Comparison of ENCODE assay signal across 13 mouse cellular contexts in genomic region chr19:46926951-46927350, GRCm38 (mm10).
A peak's percentile ranks its signal among the peaks of the same experiment; 100 is the strongest.
DNase-seq lines count a peak whose midpoint lies in the region; ATAC-seq and TF ChIP-seq lines count a peak whose summit lies in the region.
"Had no signal": no experiment of that assay in that cellular context is flagged by ENCODE, and none has a peak within 500 bp of the region (broad histone marks: within the 10 kb centered on the region; RNA-seq: fewer than 3 reads in every experiment).

No protein-coding gene starts in this region.

- 52% methylated on average over 5 of the region's 5 CpGs for WGBS in lung, postnatal 0 days
- WGBS in heart, embryonic 12.5 days, result 45% methylated on average over 5 of the region's 5 CpGs
- WGBS in kidney, adult 2 months, result 59% methylated on average over 5 of the region's 5 CpGs

- peak overlapping the region; percentile 64 for H3K27ac ChIP-seq in gastrocnemius, adult 2 months
- peak overlapping the region; percentile 28; the same call in 1 of the 2 replicates for H3K27ac ChIP-seq in lung, postnatal 0 days (ENCODE audit: low read length)
- H3K27ac ChIP-seq in heart, embryonic 12.5 days (ENCODE audit: poor library complexity, severe bottlenecking), result peak overlapping the region; percentile 66
- H3K27ac ChIP-seq in kidney, adult 2 months (ENCODE audit: insufficient read depth, low read depth, low read length), result no peak overlapping the region
- H3K27ac ChIP-seq: embryonic facial prominence, embryonic 12.5 days; macrophage had no signal

- H3K4me3 ChIP-seq in gastrocnemius, adult 2 months, result peak overlapping the region; percentile 36
- no peak overlapping the region for H3K4me3 ChIP-seq in lung, postnatal 0 days (ENCODE audit: low read depth, low read length)
- no peak overlapping the region for H3K4me3 ChIP-seq in heart, embryonic 12.5 days
- H3K4me3 ChIP-seq in kidney, adult 2 months (ENCODE audit: insufficient read depth, low read depth, low read length), result no peak overlapping the region
- H3K4me3 ChIP-seq: embryonic facial prominence, embryonic 12.5 days had no signal

- H3K36me3 ChIP-seq in lung, postnatal 0 days (ENCODE audit: insufficient read depth, low read length), result no peaks in the 10 kb centered on the region
- 0 out of 2 replicates have a peak, but pooled peaks cover 7% of the 10 kb centered on the region for H3K36me3 ChIP-seq in heart, embryonic 12.5 days
- H3K36me3 ChIP-seq in kidney, adult 2 months (ENCODE audit: control insufficient read depth, insufficient read depth, low read length), result no peaks in the 10 kb centered on the region; the same call in 1 of the 2 replicates
- H3K36me3 ChIP-seq: embryonic facial prominence, embryonic 12.5 days had no signal

- TF ChIP-seq POLR2A in kidney, adult 2 months (IDR thresholded peaks at IDR 0.05; ENCODE audit: low read depth, low read length), result no peak

- no peaks in the 10 kb centered on the region for H3K9me3 ChIP-seq in lung, postnatal 0 days (ENCODE audit: low read length)
- no peaks in the 10 kb centered on the region for H3K9me3 ChIP-seq in heart, embryonic 12.5 days (replicated peaks)
- H3K9me3 ChIP-seq: embryonic facial prominence, embryonic 12.5 days had no signal

- H3K9ac ChIP-seq in lung, postnatal 0 days (replicated peaks; ENCODE audit: low read depth), result no peak overlapping the region
- peak overlapping the region; percentile 56 for H3K9ac ChIP-seq in heart, embryonic 12.5 days
- H3K9ac ChIP-seq: embryonic facial prominence, embryonic 12.5 days had no signal

- no peak for DNase-seq in gastrocnemius, adult 2 months
- DNase-seq in gastrocnemius, postnatal 36 days, result no peak
- DNase-seq in lung, postnatal 0 days (ENCODE audit: low spot score), result peak; percentile 81
- DNase-seq in lung, postnatal 36 days, result no peak
- peak; percentile 25 for DNase-seq in thymus, postnatal 14 days
- DNase-seq in kidney, adult 2 months, result no peak
- no peak for DNase-seq in adrenal gland, postnatal 36 days
- DNase-seq: B cell, adult 2 months; gastrocnemius, postnatal 10 days; layer of hippocampus, postnatal 36 days had no signal

- TF ChIP-seq CTCF in gastrocnemius, adult 2 months (IDR thresholded peaks at IDR 0.05), result no peak
- no peak for TF ChIP-seq CTCF in lung, postnatal 0 days (IDR thresholded peaks at IDR 0.05)
- no peak for TF ChIP-seq CTCF in kidney, adult 2 months (conservative IDR thresholded peaks at IDR 0.05; ENCODE audit: insufficient read depth, insufficient read length, low read depth, low read length)

- peak; percentile 39; the same call in 1 of the 2 replicates for TF ChIP-seq EP300 in lung, postnatal 0 days (IDR thresholded peaks at IDR 0.05)

- ATAC-seq in lung, postnatal 0 days, result peak; percentile 57
- ATAC-seq in heart, embryonic 12.5 days (ENCODE audit: insufficient number of reproducible peaks, low FRiP score), result no peak

- no peaks in the 10 kb centered on the region for H3K27me3 ChIP-seq in lung, postnatal 0 days (replicated peaks; ENCODE audit: insufficient read depth, low read length)
- no peaks in the 10 kb centered on the region for H3K27me3 ChIP-seq in heart, embryonic 12.5 days (replicated peaks)
- no peaks in the 10 kb centered on the region for H3K27me3 ChIP-seq in kidney, adult 2 months (replicated peaks; ENCODE audit: control insufficient read depth, insufficient read depth, low read length)
- H3K27me3 ChIP-seq: embryonic facial prominence, embryonic 12.5 days had no signal

- intact Hi-C loops in gastrocnemius, adult 2 months (cut with DNase I), result no loop called here
- intact Hi-C loops in gastrocnemius, postnatal 36 days (cut with DNase I), result no loop called here

- peaks cover 8% of the 10 kb centered on the region; the same call in 1 of the 2 replicates for H3K4me1 ChIP-seq in lung, postnatal 0 days (ENCODE audit: insufficient read depth, low read depth, low read length)
- H3K4me1 ChIP-seq in heart, embryonic 12.5 days (replicated peaks), result peaks cover 46% of the 10 kb centered on the region
- H3K4me1 ChIP-seq in kidney, adult 2 months (ENCODE audit: control insufficient read depth, insufficient read depth, low read length), result peaks cover 12% of the 10 kb centered on the region

- H3K4me2 ChIP-seq in lung, postnatal 0 days (replicated peaks; ENCODE audit: low read depth, low read length), result no peak overlapping the region
- peak overlapping the region; percentile 23 for H3K4me2 ChIP-seq in heart, embryonic 12.5 days
- H3K4me2 ChIP-seq: embryonic facial prominence, embryonic 12.5 days had no signal

Comparison
In these comparisons a context has a peak if more than half of its experiments do, and no peak if none do; other contexts are left out.
1. DNase-seq: peak in lung, postnatal 0 days (single experiment) and thymus, postnatal 14 days (single experiment); none in gastrocnemius, adult 2 months (single experiment), gastrocnemius, postnatal 36 days (0 of 2), lung, postnatal 36 days (single experiment), kidney, adult 2 months (single experiment) and adrenal gland, postnatal 36 days (0 of 2).